Mouse (Mus musculus) left cerebral cortex, postnatal 36 days (tissue): ENCODE data around the gene Phc2. TPM values are rescaled to one million over a fixed set of nuclear protein-coding genes. Genes with fewer than 3 reads are reported as not detected.

Experiments used
- DNase-seq, 2 experiments: peaks; one replicate each; pipeline ENCODE4 v3.0.0; 2021 to 2022; ENCODE audit warnings: low spot score in 2 of 2, mixed read lengths in 1 of 2
- intact Hi-C: fragments of 180-260 bp; cut with DNase I; formaldehyde crosslinking; loops from one replicate; pipeline ENCODE4 v1.15.1; 2025
- total RNA-seq, 2 experiments: library from RNA; stranded (reverse); gene quantifications; 2 replicates each; pipeline ENCODE4 v1.2.3; 2021

Phc2 gene
- total RNA-seq, 2 experiments from 2014 or later: 88.2 to 92.3 TPM

DNA sequence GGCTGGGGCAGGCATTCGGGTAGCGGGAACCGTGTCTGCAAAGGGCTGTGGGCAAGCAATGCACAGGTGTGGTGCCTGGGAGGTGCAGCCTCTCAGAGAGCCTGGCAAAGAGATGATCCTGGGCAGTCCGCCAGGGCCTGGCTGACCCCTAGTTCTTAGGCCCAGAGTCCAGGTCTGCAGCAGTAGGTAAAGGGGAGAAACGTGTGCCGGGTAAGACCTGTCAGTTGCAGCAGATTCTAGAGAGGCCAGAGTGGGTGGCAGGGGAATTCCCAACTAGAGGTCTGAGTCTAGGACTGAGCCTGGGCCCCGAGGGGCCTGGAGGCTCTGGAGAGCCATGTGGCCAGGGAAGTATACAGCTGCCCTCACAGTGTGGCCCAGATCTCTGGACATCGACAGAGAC is 139.7 kb downstream of the Phc2 start:
- intact Hi-C loops: no loop called here
- DNase-seq: no peak

DNA sequence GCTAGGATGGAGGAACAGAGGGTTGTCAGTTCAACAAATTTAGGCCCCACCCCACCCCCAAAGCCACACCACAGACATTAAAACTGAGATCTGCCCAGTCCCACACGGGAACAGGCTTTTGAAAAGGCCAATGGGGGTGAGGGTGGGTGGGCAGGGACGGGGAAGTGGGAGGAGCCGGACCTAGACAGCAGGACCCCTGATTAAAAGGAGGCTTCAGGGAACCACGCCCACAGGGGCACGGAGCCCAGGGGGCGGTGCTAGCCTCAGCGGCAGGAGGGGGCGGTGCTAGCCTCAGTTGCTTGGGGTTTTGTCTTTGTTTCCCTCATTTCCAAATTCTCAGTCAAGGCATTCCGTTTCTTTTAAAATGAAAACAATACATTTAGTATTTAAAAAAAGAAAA is 141.1 kb downstream of the Phc2 start:
- no peak for DNase-seq
- intact Hi-C loops: no loop called here

DNA sequence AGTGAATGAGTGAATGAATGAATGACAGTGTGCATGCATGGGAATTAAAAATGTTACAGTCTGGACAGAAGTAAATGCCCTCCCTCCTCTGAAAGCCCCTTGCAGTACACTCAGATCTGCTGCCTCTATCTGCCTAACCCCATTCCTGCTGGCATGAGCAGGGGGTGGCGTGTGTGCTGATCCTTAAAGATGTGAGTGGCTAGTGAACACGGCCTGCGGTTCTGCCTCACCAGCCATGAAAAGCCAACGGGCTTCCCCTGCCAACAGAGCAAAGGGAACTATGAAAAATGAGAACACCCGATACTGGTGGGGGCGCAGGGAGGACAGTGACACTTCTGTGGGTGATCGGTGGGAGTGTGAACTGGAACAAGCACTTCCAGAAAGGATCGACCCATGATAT is 142.3 kb downstream of the Phc2 start:
- intact Hi-C loops: no loop called here
- DNase-seq: no peak

DNA sequence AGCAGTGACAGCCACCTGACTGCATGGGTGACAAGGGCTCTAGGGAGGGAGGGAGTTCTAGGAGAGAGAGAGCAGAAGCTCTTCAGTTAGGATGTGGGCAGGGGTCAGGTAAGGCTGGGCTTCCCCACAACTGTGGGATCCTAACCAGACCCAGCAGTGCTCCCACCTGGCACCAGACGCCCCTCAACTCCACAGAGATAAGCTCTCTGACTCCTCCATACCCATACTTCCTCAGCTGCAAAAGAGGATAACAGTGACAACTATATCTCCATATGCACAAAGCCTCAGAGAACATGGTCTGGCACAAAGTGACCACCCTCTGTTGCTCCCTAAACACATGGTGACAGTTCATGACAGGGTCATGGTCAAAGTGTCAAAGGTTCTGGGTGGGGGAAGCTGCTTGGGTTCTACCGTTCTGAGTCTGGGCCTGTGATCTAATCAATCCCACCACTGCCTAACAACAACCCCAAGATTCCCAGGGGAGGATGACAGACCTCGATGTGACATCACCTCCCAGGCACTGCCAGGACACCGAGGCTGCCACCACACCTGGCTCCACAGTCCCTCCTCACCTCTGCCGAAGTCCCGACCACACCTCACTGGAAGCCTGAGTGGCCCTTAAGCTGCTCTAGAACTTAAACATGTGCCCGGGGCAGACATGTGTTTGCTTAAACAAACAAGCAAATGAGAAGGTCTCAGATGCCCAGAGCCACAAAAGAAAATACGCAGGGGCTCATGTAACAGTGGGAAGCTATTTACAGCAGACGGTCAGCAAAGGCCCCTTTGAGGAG is 147.4 kb downstream of the Phc2 start:
- intact Hi-C loops: no loop called here
- no peak for DNase-seq

Other genes starting within 250 kb of the Phc2 start
- gene Zscan20, start 44.6 kb upstream of the Phc2 start, total RNA-seq: 1 to 10 TPM; 5.8 to 9.0 TPM
- under 1 TPM; 0.41 to 0.74 TPM for gene Tlr12, start 36.1 kb upstream of the Phc2 start, total RNA-seq
- gene A3galt2, start 100.7 kb downstream of the Phc2 start, total RNA-seq: under 1 TPM; 0.10 to 0.41 TPM
- gene Zfp362, start 151.3 kb downstream of the Phc2 start, total RNA-seq: 10 to 100 TPM; 30.0 to 31.6 TPM
- 10 to 100 TPM; 17.6 to 18.9 TPM for gene Trim62, start 228.9 kb downstream of the Phc2 start, total RNA-seq